Mouse (Mus musculus): Measurements from ENCODE around the gene Spaca1. TPM values are rescaled to one million over a fixed set of nuclear protein-coding genes. Genes with fewer than 3 reads are reported as not detected.

The Spaca1 gene
- polyA plus RNA-seq (2012), result 0.34 and 0.77 TPM in 2 replicates

GRCm38 (mm10) chr4:34049571-34050255, at the start of gene Spaca1:
Gene Spaca1 (minus strand): TSS chr4:34050191.

Other genes starting within 250 kb of the Spaca1 start
- gene Cnr1, start 125.6 kb downstream of the Spaca1 start, polyA plus RNA-seq (2012), result not detected in 2 replicates